Mouse (Mus musculus) heart, adult 2 months (tissue): Measurements from ENCODE around the gene Fam222a. TPM values are rescaled to one million over a fixed set of nuclear protein-coding genes. Genes with fewer than 3 reads are reported as not detected.
A peak's percentile ranks its signal among the peaks of the same experiment; 100 is the strongest.

Experiments used
- DNase-seq, 2 experiments: peaks; one replicate each; pipeline ENCODE4 v3.0.0; 2021
- H3K27ac ChIP-seq: fragments of 200-600 bp; 2 replicates; pipeline ENCODE4 v1.8.1; 2022
- H3K27me3 ChIP-seq: fragments of 200-500 bp; 2 replicates; pipeline ENCODE4 v1.6.1; 2012; ENCODE audit warnings: mild to moderate bottlenecking, low read length, inconsistent platforms, mixed read lengths; ENCODE audit not compliant: control insufficient read depth, insufficient read depth
- H3K36me3 ChIP-seq: fragments of 200-500 bp; 2 replicates; pipeline ENCODE4 v1.6.1; 2012; ENCODE audit warnings: low read length, inconsistent platforms; ENCODE audit not compliant: control insufficient read depth, insufficient read depth
- H3K4me1 ChIP-seq: fragments of 200-500 bp; 2 replicates; pipeline ENCODE4 v1.6.1; 2011; ENCODE audit warnings: low read length; ENCODE audit not compliant: control insufficient read depth, insufficient read depth
- H3K4me3 ChIP-seq: fragments of 200-600 bp; 2 replicates; pipeline ENCODE4 v1.8.1; 2022
- H3K79me2 ChIP-seq: fragments of 200-500 bp; replicated peaks from 2 replicates; pipeline ENCODE4 v1.6.1; 2012; ENCODE audit warnings: mild to moderate bottlenecking, inconsistent platforms, low read length, moderate library complexity, mixed read lengths; ENCODE audit not compliant: control insufficient read depth, insufficient read depth
- H3K9ac ChIP-seq: fragments of 200-500 bp; 2 replicates; pipeline ENCODE4 v1.6.1; 2012; ENCODE audit warnings: low read depth, mild to moderate bottlenecking, control low read depth, inconsistent platforms, low read length, mixed read lengths
- CTCF ChIP-seq: fragments of 200-600 bp; IDR thresholded peaks from 2 replicates; pipeline ENCODE4 v1.8.1; 2022; ENCODE audit warnings: antibody characterized with exemption, mild to moderate bottlenecking, moderate library complexity
- EP300 ChIP-seq: fragments of 200-500 bp; IDR thresholded peaks from 2 replicates; pipeline ENCODE4 v1.6.1; 2011; ENCODE audit warnings: low read depth, low read length, control low read depth; ENCODE audit not compliant: insufficient read depth
- POLR2A ChIP-seq: fragments of 200-500 bp; IDR thresholded peaks from 2 replicates; pipeline ENCODE4 v1.6.1; 2011; ENCODE audit warnings: mild to moderate bottlenecking, low read depth, low read length, control low read depth; ENCODE audit not compliant: insufficient read depth
- WGBS: fragments of 180-500 bp; shearing (Covaris S2); methylation state at CpG from one replicate; pipeline ENCODE4 v1.1.7; 2018; 5-methylcytosine and 5-hydroxymethylcytosine counted together
- intact Hi-C: fragments of 180-260 bp; cut with DNase I; formaldehyde crosslinking; loops from one replicate; pipeline ENCODE4 v1.15.1; 2025
- polyA plus RNA-seq: library from polyadenylated mRNA; depleted of rRNA; stranded (reverse); fragments of >200 nt; gene quantifications from 2 replicates; pipeline ENCODE4 v1.2.3, GENCODE M21; 2012
- total RNA-seq, 2 experiments: library from RNA; stranded (reverse); gene quantifications; 2 replicates each; pipeline ENCODE4 v1.2.3; 2021

Gene Fam222a
- total and polyA plus RNA-seq, 3 experiments = 2.1 to 5.0 (median 2.8) TPM

GRCm38 (mm10) chr5:114616336-114617061 lies 48.7 kb downstream of the Fam222a start:
- no peaks in the 10 kb centered on the region for H3K36me3 ChIP-seq
- H3K27me3 ChIP-seq = no peaks in the 10 kb centered on the region
- no peak overlapping the region for H3K27ac ChIP-seq
- no peaks in the 10 kb centered on the region for H3K4me1 ChIP-seq
- no peak for DNase-seq
- H3K79me2 ChIP-seq = no peaks in the 10 kb centered on the region
- H3K4me3 ChIP-seq = no peak overlapping the region
- intact Hi-C loops = no loop called here
- TF ChIP-seq EP300 = no peak
- TF ChIP-seq CTCF = no peak
- TF ChIP-seq POLR2A = no peak
- 79% methylated on average over 11 of the region's 11 CpGs for WGBS
- H3K9ac ChIP-seq = no peak overlapping the region

- Histone ChIP-seq H3K9ac (no peak overlapping the region), H3K4me1 (no peaks in the 10 kb centered on the region), H3K36me3 (no peaks in the 10 kb centered on the region), H3K79me2 (no peaks in the 10 kb centered on the region), H3K27me3 (no peaks in the 10 kb centered on the region), H3K4me3 (no peak overlapping the region), H3K27ac (no peak overlapping the region)
- 68% methylated on average over 12 of the region's 12 CpGs for WGBS
- TF ChIP-seq CTCF (no peak), EP300 (no peak), POLR2A (no peak)
- no peak for DNase-seq
- intact Hi-C loops = no loop called here
Measured at GRCm38 (mm10) chr5:114617809-114618208, 50.0 kb downstream of the Fam222a start.

GRCm38 (mm10) chr5:114618851-114619250 lies 51.0 kb downstream of the Fam222a start:
- no peak overlapping the region for H3K27ac ChIP-seq
- H3K9ac ChIP-seq = no peak overlapping the region
- peak; percentile 57 to 80 for DNase-seq
- no peaks in the 10 kb centered on the region for H3K36me3 ChIP-seq
- intact Hi-C loops = loop anchor here (1.0 kb wide), 1 partner anchor 158 kb away; no protein-coding TSS in a partner anchor
- no peak overlapping the region for H3K4me3 ChIP-seq
- TF ChIP-seq CTCF (peak; percentile 93), POLR2A (no peak), EP300 (0 out of 2 replicates have a peak, but pooled peaks have one; percentile 25)
- 23% methylated on average over 8 of the region's 8 CpGs for WGBS
- H3K4me1 ChIP-seq = no peaks in the 10 kb centered on the region
- H3K79me2 ChIP-seq = no peaks in the 10 kb centered on the region
- H3K27me3 ChIP-seq = no peaks in the 10 kb centered on the region

GRCm38 (mm10) chr5:114620305-114620704 lies 52.5 kb downstream of the Fam222a start:
- Histone ChIP-seq H3K9ac (no peak overlapping the region), H3K4me3 (no peak overlapping the region), H3K27ac (no peak overlapping the region), H3K36me3 (no peaks in the 10 kb centered on the region), H3K27me3 (no peaks in the 10 kb centered on the region), H3K4me1 (no peaks in the 10 kb centered on the region), H3K79me2 (no peaks in the 10 kb centered on the region)
- no peak for DNase-seq
- no peak for TF ChIP-seq EP300
- TF ChIP-seq CTCF = peak; percentile 74
- TF ChIP-seq POLR2A = no peak
- WGBS = 42% methylated on average over 6 of the region's 6 CpGs
- intact Hi-C loops = loop anchor here (10.0 kb wide), 1 partner anchor 306 kb away; no protein-coding TSS in a partner anchor

- Histone ChIP-seq H3K79me2 (no peaks in the 10 kb centered on the region), H3K36me3 (no peaks in the 10 kb centered on the region), H3K4me1 (no peaks in the 10 kb centered on the region), H3K27ac (no peak overlapping the region), H3K4me3 (no peak overlapping the region), H3K27me3 (no peaks in the 10 kb centered on the region), H3K9ac (no peak overlapping the region)
- DNase-seq = peak; percentile 39 to 71
- intact Hi-C loops = loop anchor here (5.0 to 10.0 kb wide), 2 partner anchors 42 to 311 kb away; no protein-coding TSS in a partner anchor
- WGBS = 14% methylated on average over 3 of the region's 3 CpGs
- TF ChIP-seq CTCF (peak; percentile 79), EP300 (no peak)
Measured at GRCm38 (mm10) chr5:114625590-114625989, 57.8 kb downstream of the Fam222a start.

- no peak for DNase-seq
- H3K27ac ChIP-seq = no peak overlapping the region
- H3K4me1 ChIP-seq = no peaks in the 10 kb centered on the region
- intact Hi-C loops = no loop called here
- no peak overlapping the region for H3K4me3 ChIP-seq
- no peaks in the 10 kb centered on the region for H3K79me2 ChIP-seq
- H3K27me3 ChIP-seq = no peaks in the 10 kb centered on the region
- TF ChIP-seq POLR2A = no peak
- no peak for TF ChIP-seq EP300
- peak; percentile 73 for TF ChIP-seq CTCF
- H3K36me3 ChIP-seq = no peaks in the 10 kb centered on the region
- H3K9ac ChIP-seq = no peak overlapping the region
- WGBS = 54% methylated on average over 2 of the region's 2 CpGs
Measured at GRCm38 (mm10) chr5:114631336-114631735, 63.5 kb downstream of the Fam222a start.
